Mouse (Mus musculus) MEL (cell line): ENCODE results near the gene Dcakd. TPM values are rescaled to one million over a fixed set of nuclear protein-coding genes. Genes with fewer than 3 reads are reported as not detected.

Experiments used
- DNase-seq: peaks from one replicate; pipeline ENCODE4 v3.0.0; 2011; ENCODE audit warnings: low read depth, low spot score
- H3K27ac ChIP-seq: 2 replicates; pipeline ENCODE4 v1.5.1; 2012; ENCODE audit warnings: low read depth, mild to moderate bottlenecking, control low read depth, low read length, moderate library complexity; ENCODE audit not compliant: control insufficient read depth
- H3K27me3 ChIP-seq, 2 experiments: fragments of 150-350 bp in 1 of 2; sonication (generic) in 1 of 2; 2 replicates each; pipeline ENCODE4 v1.6.1; 2012; ENCODE audit warnings: low read length in 2 of 2, mild to moderate bottlenecking in 2 of 2, improper control_type of control experiment in 1 of 2, moderate library complexity in 1 of 2; ENCODE audit not compliant: insufficient read depth in 2 of 2, control insufficient read depth in 1 of 2
- H3K36me3 ChIP-seq, 2 experiments: 2 replicates each; pipeline ENCODE4 v1.6.1; 2012 to 2014; ENCODE audit warnings: low read length in 2 of 2, improper control_type of control experiment in 1 of 2, inconsistent platforms in 1 of 2, mild to moderate bottlenecking in 1 of 2; ENCODE audit not compliant: insufficient read depth in 2 of 2, control insufficient read depth in 1 of 2
- H3K4me1 ChIP-seq, 2 experiments: fragments of 150-350 bp in 1 of 2; sonication (generic) in 1 of 2; 2 replicates each; pipeline ENCODE4 v1.6.1; 2012; ENCODE audit warnings: low read length in 2 of 2, improper control_type of control experiment in 1 of 2, mild to moderate bottlenecking in 1 of 2; ENCODE audit not compliant: insufficient read depth in 2 of 2, control insufficient read depth in 1 of 2
- H3K4me3 ChIP-seq, 2 experiments: fragments of 150-350 bp in 1 of 2; sonication (generic) in 1 of 2; 2 replicates each; pipeline ENCODE4 v1.5.1; 2012; ENCODE audit warnings: low read depth in 2 of 2, low read length in 2 of 2, mild to moderate bottlenecking in 2 of 2, moderate library complexity in 2 of 2, control low read depth in 1 of 2, improper control_type of control experiment in 1 of 2; ENCODE audit not compliant: control insufficient read depth in 1 of 2, insufficient read depth in 1 of 2
- H3K79me2 ChIP-seq: 2 replicates; pipeline ENCODE4 v1.6.1; 2012; ENCODE audit warnings: mild to moderate bottlenecking, low read length, moderate library complexity; ENCODE audit not compliant: control insufficient read depth, poor library complexity, insufficient read depth
- H3K9ac ChIP-seq: 2 replicates; pipeline ENCODE4 v1.6.1; 2012; ENCODE audit warnings: low read depth, mild to moderate bottlenecking, control low read depth, low read length, moderate library complexity; ENCODE audit not compliant: control insufficient read depth, poor library complexity, severe bottlenecking
- H3K9me3 ChIP-seq: fragments of 150-350 bp; sonication (generic); replicated peaks from 2 replicates; pipeline ENCODE4 v1.6.1; 2012; ENCODE audit warnings: mild to moderate bottlenecking, low read length, improper control_type of control experiment, moderate library complexity; ENCODE audit not compliant: insufficient read depth
- CHD2 ChIP-seq: IDR thresholded peaks from 2 replicates; pipeline ENCODE4 v1.6.1; 2011; ENCODE audit warnings: low read length, improper control_type of control experiment
- E2F4 ChIP-seq: IDR thresholded peaks from 2 replicates; pipeline ENCODE4 v1.6.1; 2011; ENCODE audit warnings: low read depth, low read length, improper control_type of control experiment, borderline replicate concordance
- EP300 ChIP-seq, 2 experiments: IDR thresholded peaks; 2 replicates each; pipeline ENCODE4 v1.6.1; 2011; ENCODE audit warnings: improper control_type of control experiment in 2 of 2, low read length in 2 of 2, low read depth in 1 of 2, mild to moderate bottlenecking in 1 of 2
- GATA1 ChIP-seq: IDR thresholded peaks from 2 replicates; pipeline ENCODE4 v1.6.1; 2011; ENCODE audit warnings: low read depth, low read length, improper control_type of control experiment
- MAFK ChIP-seq: IDR thresholded peaks from 2 replicates; pipeline ENCODE4 v1.6.1; 2011; ENCODE audit warnings: low read depth, mild to moderate bottlenecking, low read length, improper control_type of control experiment, borderline replicate concordance
- MXI1 ChIP-seq: IDR thresholded peaks from 2 replicates; pipeline ENCODE4 v1.6.1; 2011; ENCODE audit warnings: mild to moderate bottlenecking, low read depth, low read length, improper control_type of control experiment
- MYC ChIP-seq: IDR thresholded peaks from 2 replicates; pipeline ENCODE4 v1.6.1; 2011; ENCODE audit warnings: low read depth, mild to moderate bottlenecking, low read length, improper control_type of control experiment, moderate library complexity
- NELFE ChIP-seq: IDR thresholded peaks from 2 replicates; pipeline ENCODE4 v1.6.1; 2011; ENCODE audit warnings: low read depth, low read length, improper control_type of control experiment
- POLR2A ChIP-seq, 2 experiments: IDR thresholded peaks; 2 replicates each; pipeline ENCODE4 v1.6.1; 2011 to 2012; ENCODE audit warnings: low read length in 2 of 2, mild to moderate bottlenecking in 2 of 2, control low read depth in 1 of 2, improper control_type of control experiment in 1 of 2, low read depth in 1 of 2, moderate library complexity in 1 of 2; ENCODE audit not compliant: control insufficient read depth in 1 of 2, insufficient read depth in 1 of 2, poor library complexity in 1 of 2
- POLR2AphosphoS2 ChIP-seq: IDR thresholded peaks from 2 replicates; pipeline ENCODE4 v1.6.1; 2011; ENCODE audit warnings: low read length, improper control_type of control experiment
- POLR2AphosphoS5 ChIP-seq: IDR thresholded peaks from 2 replicates; pipeline ENCODE4 v1.6.1; 2012; ENCODE audit warnings: low read depth, borderline replicate concordance, mild to moderate bottlenecking, inconsistent platforms, low read length, moderate library complexity, mixed read lengths
- SMC3 ChIP-seq: IDR thresholded peaks from 2 replicates; pipeline ENCODE4 v1.6.1; 2011; ENCODE audit warnings: low read depth, low read length, improper control_type of control experiment
- TAL1 ChIP-seq: IDR thresholded peaks from 2 replicates; pipeline ENCODE4 v1.6.1; 2012; ENCODE audit warnings: mild to moderate bottlenecking, inconsistent platforms, low read length, moderate library complexity, mixed read lengths
- USF2 ChIP-seq, 2 experiments: IDR thresholded peaks; 2 replicates each; pipeline ENCODE4 v1.6.1; 2011 to 2012; ENCODE audit warnings: improper control_type of control experiment in 2 of 2, low read length in 2 of 2, borderline replicate concordance in 1 of 2, inconsistent platforms in 1 of 2, low read depth in 1 of 2, mild to moderate bottlenecking in 1 of 2; ENCODE audit not compliant: insufficient read depth in 1 of 2
- ZKSCAN1 ChIP-seq: IDR thresholded peaks from 2 replicates; pipeline ENCODE4 v1.6.1; 2012; ENCODE audit warnings: low read depth, mild to moderate bottlenecking, inconsistent platforms, low read length, improper control_type of control experiment, moderate library complexity
- ZNF384 ChIP-seq: IDR thresholded peaks from 2 replicates; pipeline ENCODE4 v1.6.1; 2012; ENCODE audit warnings: low read depth, mild to moderate bottlenecking, inconsistent platforms, low read length, improper control_type of control experiment
- polyA plus RNA-seq, 2 experiments: library from polyadenylated mRNA; stranded (reverse) in 1 of 2; unstranded in 1 of 2; fragments of >175 nt in 1 of 2; fragments of >200 nt in 1 of 2; gene quantifications; 2 replicates each; pipeline versions ENCODE4 v1.2.1 to v1.2.4; 2012; ENCODE audit warnings: low replicate concordance in 2 of 2, low read depth in 1 of 2; ENCODE audit not compliant: insufficient read length in 2 of 2, insufficient read depth in 1 of 2, missing spikeins in 1 of 2
- total RNA-seq: library from RNA; depleted of rRNA; stranded (reverse); fragments of 300-350 nt; gene quantifications from 2 replicates; pipeline ENCODE4 v1.2.3, GENCODE M21; 2012

Gene Dcakd
- total and polyA plus RNA-seq, 3 experiments, result 15.6 to 112 (median 82.3) TPM

- Histone ChIP-seq H3K4me3 (no peak overlapping the region), H3K36me3 (no peaks in the 10 kb centered on the region), H3K9me3 (no peaks in the 10 kb centered on the region), H3K27me3 (peaks cover 13 to 21% of the 10 kb centered on the region in 2 experiments), H3K79me2 (no peaks in the 10 kb centered on the region), H3K9ac (no peak overlapping the region), H3K27ac (no peak overlapping the region), H3K4me1 (no peaks in the 10 kb centered on the region)
- no peak for TF ChIP-seq SMC3
- no peak for TF ChIP-seq MXI1
- TF ChIP-seq EP300 (IDR thresholded peaks at IDR 0.05; ENCODE audit: low read depth in 1 of 2, low read length in 2 of 2), result no peak
- no peak for TF ChIP-seq ZKSCAN1
- no peak for TF ChIP-seq POLR2AphosphoS5
- TF ChIP-seq USF2 (IDR thresholded peaks at IDR 0.05; ENCODE audit: borderline replicate concordance in 1 of 2, insufficient read depth in 1 of 2, low read depth in 1 of 2, low read length in 2 of 2), result no peak
- no peak for TF ChIP-seq TAL1
- no peak for DNase-seq
Measured at GRCm38 (mm10) chr11:102964547-102965091, 63.5 kb downstream of the Dcakd start.

- no peaks in the 10 kb centered on the region for H3K79me2 ChIP-seq
- no peak overlapping the region for H3K9ac ChIP-seq
- H3K27ac ChIP-seq, result no peak overlapping the region
- H3K27me3 ChIP-seq, result peaks cover 13 to 16% of the 10 kb centered on the region in 2 experiments
- no peaks in the 10 kb centered on the region for H3K4me1 ChIP-seq
- no peaks in the 10 kb centered on the region for H3K9me3 ChIP-seq
- no peak for DNase-seq
- H3K4me3 ChIP-seq, result no peak overlapping the region
- no peaks in the 10 kb centered on the region for H3K36me3 ChIP-seq
- TF ChIP-seq MXI1 (no peak), USF2 (IDR thresholded peaks at IDR 0.05; ENCODE audit: borderline replicate concordance in 1 of 2, insufficient read depth in 1 of 2, low read depth in 1 of 2, low read length in 2 of 2) (no peak), E2F4 (no peak), EP300 (IDR thresholded peaks at IDR 0.05; ENCODE audit: low read depth in 1 of 2, low read length in 2 of 2) (no peak), GATA1 (no peak), POLR2AphosphoS5 (no peak), MYC (no peak)
Measured at GRCm38 (mm10) chr11:102963855-102964546, 64.1 kb downstream of the Dcakd start.

GRCm38 (mm10) chr11:102963246-102963854, 64.8 kb downstream of the Dcakd start:
- TF ChIP-seq MAFK (no peak), ZNF384 (no peak), POLR2A (IDR thresholded peaks at IDR 0.05; ENCODE audit: control insufficient read depth in 1 of 2, insufficient read depth in 1 of 2, low read depth in 1 of 2, low read length in 2 of 2, poor library complexity in 1 of 2) (no peak), E2F4 (no peak), TAL1 (no peak), CHD2 (no peak), MXI1 (no peak), POLR2AphosphoS2 (no peak), ZKSCAN1 (no peak), NELFE (no peak), POLR2AphosphoS5 (no peak)
- TF ChIP-seq, all 39 proteins: peak for 0
- DNase-seq, result no peak
- Histone ChIP-seq H3K27ac (no peak overlapping the region), H3K4me1 (no peaks in the 10 kb centered on the region), H3K9me3 (no peaks in the 10 kb centered on the region), H3K27me3 (peaks cover 10 to 15% of the 10 kb centered on the region in 2 experiments), H3K4me3 (no peak overlapping the region), H3K79me2 (no peaks in the 10 kb centered on the region), H3K36me3 (no peaks in the 10 kb centered on the region), H3K9ac (no peak overlapping the region)
